Mouse (Mus musculus) fibroblast of lung, adult 2 months (primary cell): ENCODE results near the gene Vill.

Source experiments
- DNase-seq: peaks from one replicate; pipeline ENCODE4 v3.0.0-alpha.2; 2011; ENCODE audit warnings: low read depth

Vill gene

DNA sequence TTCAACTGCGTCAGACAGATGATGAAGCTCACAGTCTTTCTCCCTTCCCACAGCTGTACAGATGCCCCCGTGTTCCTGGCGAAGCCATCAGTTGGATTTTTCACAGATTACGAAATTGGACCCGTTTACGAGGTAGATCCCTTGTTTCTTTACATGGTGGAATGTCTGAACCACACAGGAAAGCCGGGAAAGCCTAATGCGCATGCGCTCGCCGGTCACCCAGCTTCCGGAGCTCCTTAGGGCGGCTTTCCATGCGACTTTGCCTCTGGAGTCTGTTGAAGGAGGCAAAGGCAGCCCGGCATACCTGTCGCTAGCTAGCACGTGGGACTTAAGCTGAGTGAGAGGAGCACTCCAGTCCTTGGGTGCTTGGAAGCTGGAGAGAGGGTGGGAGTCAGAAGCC is 62.3 kb downstream of the Vill start:
- DNase-seq: no peak

GRCm38 (mm10) chr9:119119409-119120167 is 67.0 kb downstream of the Vill start:
- DNase-seq: no peak

- no peak for DNase-seq
Observed at GRCm38 (mm10) chr9:119120168-119120560, 67.6 kb downstream of the Vill start.
